Mouse (Mus musculus): ENCODE results near the gene Gm8369.

Gene Gm8369

GRCm38 (mm10) chr19:11485746-11486145, at the start of gene Gm8369:
TSS of gene Gm8369 (plus strand) at chr19:11485938.
- in situ Hi-C loops (cut with MboI, MseI) = loop anchor here (25.0 kb wide), 2 partner anchors 527 to 748 kb away; partner anchors contain the start of gene Cd5

GRCm38 (mm10) chr19:11443338-11443737, 42.4 kb upstream of the Gm8369 start, which contains the start of gene Ms4a4b:
TSS of gene Ms4a4b (plus strand) at chr19:11443553.
- in situ Hi-C loops (cut with MboI, MseI) = no loop called here

GRCm38 (mm10) chr19:11443964-11444363, 41.8 kb upstream of the Gm8369 start:
- in situ Hi-C loops (cut with MboI, MseI) = no loop called here

GRCm38 (mm10) chr19:11447238-11447637, 38.5 kb upstream of the Gm8369 start:
- in situ Hi-C loops (cut with MboI, MseI) = no loop called here

GRCm38 (mm10) chr19:11459041-11459440, 26.7 kb upstream of the Gm8369 start:
- in situ Hi-C loops (cut with MboI, MseI) = loop anchor here (5.0 kb wide), 1 partner anchor 42 kb away; no protein-coding TSS in a partner anchor

- in situ Hi-C loops (cut with MboI, MseI) = loop anchor here (5.0 kb wide), 1 partner anchor 138 kb away; the partner anchor contains the start of gene Ms4a6d
Measured at GRCm38 (mm10) chr19:11464795-11465194, 20.9 kb upstream of the Gm8369 start.

GRCm38 (mm10) chr19:11466471-11466870, 19.3 kb upstream of the Gm8369 start:
- in situ Hi-C loops (cut with MboI, MseI) = loop anchor here (5.0 kb wide), 1 partner anchor 136 kb away; the partner anchor contains the start of gene Ms4a6d

- in situ Hi-C loops (cut with MboI, MseI) = loop anchor here (5.0 kb wide), 1 partner anchor 134 kb away; the partner anchor contains the start of gene Ms4a6d
Measured at GRCm38 (mm10) chr19:11468361-11468760, 17.4 kb upstream of the Gm8369 start.

GRCm38 (mm10) chr19:11469215-11469614, 16.5 kb upstream of the Gm8369 start, which contains the start of gene Ms4a6c:
TSS of gene Ms4a6c (plus strand) at chr19:11469366.
- in situ Hi-C loops (cut with MboI, MseI) = loop anchor here (5.0 kb wide), 1 partner anchor 133 kb away; the partner anchor contains the start of gene Ms4a6d

GRCm38 (mm10) chr19:11479714-11480113, 6.0 kb upstream of the Gm8369 start:
- in situ Hi-C loops (cut with MboI, MseI) = loop anchor here (5.0 to 25.0 kb wide), 3 partner anchors 42 to 742 kb away; partner anchors contain the start of gene Cd5

- in situ Hi-C loops (cut with MboI, MseI) = loop anchor here (5.0 to 25.0 kb wide), 3 partner anchors 45 to 745 kb away; partner anchors contain the start of gene Cd5
Measured at GRCm38 (mm10) chr19:11482684-11483083, 3.1 kb upstream of the Gm8369 start.

- in situ Hi-C loops (cut with MboI, MseI) = loop anchor here (5.0 to 25.0 kb wide), 3 partner anchors 47 to 747 kb away; partner anchors contain the start of gene Cd5
Measured at GRCm38 (mm10) chr19:11483941-11484340, 1.8 kb upstream of the Gm8369 start.

- in situ Hi-C loops (cut with MboI, MseI) = loop anchor here (5.0 to 25.0 kb wide), 3 partner anchors 47 to 747 kb away; partner anchors contain the start of gene Cd5
Measured at GRCm38 (mm10) chr19:11484388-11484787, 1.4 kb upstream of the Gm8369 start.

- in situ Hi-C loops (cut with MboI, MseI) = loop anchor here (25.0 kb wide), 2 partner anchors 527 to 748 kb away; partner anchors contain the start of gene Cd5
Measured at GRCm38 (mm10) chr19:11485266-11485665, 472 bp upstream of the Gm8369 start.

- in situ Hi-C loops (cut with MboI, MseI) = loop anchor here (25.0 kb wide), 2 partner anchors 526 to 749 kb away; partner anchors contain the start of gene Cd5
Measured at GRCm38 (mm10) chr19:11486599-11486998, 861 bp downstream of the Gm8369 start.

- in situ Hi-C loops (cut with MboI, MseI) = loop anchor here (25.0 kb wide), 2 partner anchors 521 to 754 kb away; partner anchors contain the start of gene Cd5
Measured at GRCm38 (mm10) chr19:11491406-11492189, 5.9 kb downstream of the Gm8369 start.

GRCm38 (mm10) chr19:11492671-11493070, 6.9 kb downstream of the Gm8369 start:
- in situ Hi-C loops (cut with MboI, MseI) = loop anchor here (25.0 kb wide), 2 partner anchors 520 to 755 kb away; partner anchors contain the start of gene Cd5

GRCm38 (mm10) chr19:11494519-11494918, 8.8 kb downstream of the Gm8369 start:
- in situ Hi-C loops (cut with MboI, MseI) = loop anchor here (25.0 kb wide), 2 partner anchors 518 to 757 kb away; partner anchors contain the start of gene Cd5

GRCm38 (mm10) chr19:11496361-11496760, 10.6 kb downstream of the Gm8369 start:
- in situ Hi-C loops (cut with MboI, MseI) = loop anchor here (25.0 kb wide), 2 partner anchors 516 to 759 kb away; partner anchors contain the start of gene Cd5

GRCm38 (mm10) chr19:11497300-11497699, 11.6 kb downstream of the Gm8369 start:
- in situ Hi-C loops (cut with MboI, MseI) = loop anchor here (25.0 kb wide), 2 partner anchors 515 to 760 kb away; partner anchors contain the start of gene Cd5

GRCm38 (mm10) chr19:11500796-11501195, 15.1 kb downstream of the Gm8369 start:
- in situ Hi-C loops (cut with MboI, MseI) = loop anchor here (10.0 kb wide), 1 partner anchor 136 kb away; no protein-coding TSS in a partner anchor

Data from regulatory T cell (primary cell).